In genomic region chr9:62746646-62747045, GRCm38 (mm10) we compare ENCODE assay signal across 19 mouse cellular contexts.
DNase-seq lines count a peak whose midpoint lies in the region; ATAC-seq and TF ChIP-seq lines count a peak whose summit lies in the region.
"Had no signal": no experiment of that assay in that cellular context is flagged by ENCODE, and none has a peak within 500 bp of the region (broad histone marks: within the 10 kb centered on the region; RNA-seq: fewer than 3 reads in every experiment).

No protein-coding gene starts in this region.

- TF ChIP-seq CTCF in lung, embryonic 14.5 days (IDR thresholded peaks at IDR 0.05; ENCODE audit: low read depth), result no peak

- no peak overlapping the region for H3K9ac ChIP-seq in hindbrain, embryonic 11.5 days (ENCODE audit: low read depth, low read length)
- H3K9ac ChIP-seq in lung, embryonic 14.5 days, result no peak overlapping the region
- H3K9ac ChIP-seq: hindbrain, embryonic 13.5 days; limb, embryonic 13.5 days; liver, embryonic 15.5 days; midbrain, embryonic 12.5 days had no signal

- no peaks in the 10 kb centered on the region for H3K27me3 ChIP-seq in heart, embryonic 10.5 days (ENCODE audit: insufficient read depth, poor library complexity, severe bottlenecking)
- H3K27me3 ChIP-seq in hindbrain, embryonic 10.5 days (ENCODE audit: insufficient read depth, poor library complexity, severe bottlenecking), result no peaks in the 10 kb centered on the region
- H3K27me3 ChIP-seq in hindbrain, embryonic 11.5 days (ENCODE audit: control insufficient read depth, insufficient read depth, low read length), result no peaks in the 10 kb centered on the region
- H3K27me3 ChIP-seq in lung, embryonic 14.5 days (ENCODE audit: insufficient read depth, low read length), result no peaks in the 10 kb centered on the region
- H3K27me3 ChIP-seq in forebrain, embryonic 10.5 days (ENCODE audit: poor library complexity, severe bottlenecking), result peaks cover 3% of the 10 kb centered on the region; the same call in 1 of the 2 replicates
- H3K27me3 ChIP-seq: limb, embryonic 13.5 days; liver, embryonic 15.5 days; midbrain, embryonic 12.5 days; Patski had no signal

- H3K27ac ChIP-seq in heart, embryonic 10.5 days, result peak overlapping the region; percentile 70
- peak overlapping the region; percentile 16; the same call in 1 of the 2 replicates for H3K27ac ChIP-seq in hindbrain, embryonic 10.5 days
- H3K27ac ChIP-seq in hindbrain, embryonic 11.5 days (ENCODE audit: low read depth, low read length), result no peak overlapping the region
- H3K27ac ChIP-seq in lung, embryonic 14.5 days (ENCODE audit: low read depth), result no peak overlapping the region
- H3K27ac ChIP-seq in forebrain, embryonic 10.5 days, result no peak overlapping the region
- H3K27ac ChIP-seq: hindbrain, embryonic 13.5 days; limb, embryonic 13.5 days; liver, embryonic 15.5 days; midbrain, embryonic 12.5 days had no signal

- 53% methylated on average over 6 of the region's 6 CpGs for WGBS in heart, embryonic 10.5 days
- WGBS in hindbrain, embryonic 10.5 days, result 86% methylated on average over 6 of the region's 6 CpGs
- 88% methylated on average over 6 of the region's 6 CpGs for WGBS in hindbrain, embryonic 11.5 days
- 51% methylated on average over 6 of the region's 6 CpGs for WGBS in lung, embryonic 14.5 days
- WGBS in forebrain, embryonic 10.5 days, result 93% methylated on average over 6 of the region's 6 CpGs

- no peaks in the 10 kb centered on the region for H3K36me3 ChIP-seq in heart, embryonic 10.5 days
- H3K36me3 ChIP-seq in hindbrain, embryonic 10.5 days, result no peaks in the 10 kb centered on the region
- no peaks in the 10 kb centered on the region for H3K36me3 ChIP-seq in hindbrain, embryonic 11.5 days (ENCODE audit: control insufficient read depth, insufficient read depth, low read length)
- no peaks in the 10 kb centered on the region for H3K36me3 ChIP-seq in lung, embryonic 14.5 days (ENCODE audit: insufficient read depth)
- no peaks in the 10 kb centered on the region; the same call in 1 of the 2 replicates for H3K36me3 ChIP-seq in forebrain, embryonic 10.5 days (replicated peaks)
- H3K36me3 ChIP-seq: hindbrain, embryonic 13.5 days; liver, embryonic 15.5 days; midbrain, embryonic 12.5 days had no signal

- no peak overlapping the region for H3K4me3 ChIP-seq in heart, embryonic 10.5 days
- H3K4me3 ChIP-seq in hindbrain, embryonic 10.5 days, result no peak overlapping the region
- H3K4me3 ChIP-seq in hindbrain, embryonic 11.5 days (ENCODE audit: low read depth, low read length), result no peak overlapping the region
- H3K4me3 ChIP-seq in lung, embryonic 14.5 days (ENCODE audit: low read depth, low read length), result no peak overlapping the region
- H3K4me3 ChIP-seq in forebrain, embryonic 10.5 days, result no peak overlapping the region
- H3K4me3 ChIP-seq: hindbrain, embryonic 13.5 days; limb, embryonic 13.5 days; liver, embryonic 15.5 days; midbrain, embryonic 12.5 days; myocyte had no signal

- ATAC-seq in hindbrain, embryonic 11.5 days (ENCODE audit: low FRiP score), result no peak
- no peak for ATAC-seq in lung, embryonic 14.5 days (ENCODE audit: insufficient read depth)
- ATAC-seq: Patski had no signal

- DNase-seq in heart, embryonic 10.5 days (ENCODE audit: low spot score), result no peak
- no peak for DNase-seq in heart, adult 9 months (ENCODE audit: low spot score in 2 of 2)
- no peak for DNase-seq in hindbrain, embryonic 10.5 days (ENCODE audit: low spot score)
- no peak for DNase-seq in hindbrain, embryonic 11.5 days (ENCODE audit: low spot score)
- DNase-seq in lung, embryonic 14.5 days, result peak; percentile 48
- no peak for DNase-seq in lung, postnatal 4 days
- DNase-seq in kidney, postnatal 10 days, result peak; percentile 32
- no peak for DNase-seq in forebrain, embryonic 10.5 days (ENCODE audit: extremely low spot score, low spot score)
- DNase-seq: adrenal gland, adult 8-10 months; cerebellum, adult 8-10 months; layer of hippocampus, postnatal 36 days; thymus, adult 18-20 months; thymus, postnatal 4 days had no signal

- peaks cover 34% of the 10 kb centered on the region for H3K4me1 ChIP-seq in heart, embryonic 10.5 days
- no peaks in the 10 kb centered on the region for H3K4me1 ChIP-seq in hindbrain, embryonic 10.5 days (replicated peaks)
- no peaks in the 10 kb centered on the region for H3K4me1 ChIP-seq in hindbrain, embryonic 11.5 days (replicated peaks; ENCODE audit: control insufficient read depth, insufficient read depth, low read length)
- H3K4me1 ChIP-seq in lung, embryonic 14.5 days (ENCODE audit: insufficient read depth), result no peaks in the 10 kb centered on the region
- no peaks in the 10 kb centered on the region for H3K4me1 ChIP-seq in forebrain, embryonic 10.5 days
- H3K4me1 ChIP-seq: hindbrain, embryonic 13.5 days; limb, embryonic 13.5 days; liver, embryonic 15.5 days; midbrain, embryonic 12.5 days had no signal

- no peak overlapping the region for H3K4me2 ChIP-seq in hindbrain, embryonic 11.5 days (replicated peaks; ENCODE audit: low read depth, low read length)
- H3K4me2 ChIP-seq in lung, embryonic 14.5 days, result no peak overlapping the region
- H3K4me2 ChIP-seq: hindbrain, embryonic 13.5 days; limb, embryonic 13.5 days; liver, embryonic 15.5 days; midbrain, embryonic 12.5 days had no signal

- no peaks in the 10 kb centered on the region for H3K9me3 ChIP-seq in heart, embryonic 10.5 days
- H3K9me3 ChIP-seq in hindbrain, embryonic 10.5 days, result peaks cover 10% of the 10 kb centered on the region
- H3K9me3 ChIP-seq in hindbrain, embryonic 11.5 days (ENCODE audit: control insufficient read depth, low read length), result no peaks in the 10 kb centered on the region
- no peaks in the 10 kb centered on the region for H3K9me3 ChIP-seq in lung, embryonic 14.5 days (ENCODE audit: low read depth, low read length)
- peaks cover 6% of the 10 kb centered on the region; the same call in 1 of the 2 replicates for H3K9me3 ChIP-seq in forebrain, embryonic 10.5 days
- H3K9me3 ChIP-seq: hindbrain, embryonic 13.5 days; limb, embryonic 13.5 days; liver, embryonic 15.5 days had no signal

Comparison
In these comparisons a context has a peak if more than half of its experiments do, and no peak if none do; other contexts are left out.
1. DNase-seq: peak in lung, embryonic 14.5 days (single experiment) and kidney, postnatal 10 days (single experiment); none in heart, embryonic 10.5 days (single experiment), heart, adult 9 months (0 of 2), hindbrain, embryonic 10.5 days (single experiment), hindbrain, embryonic 11.5 days (single experiment), lung, postnatal 4 days (0 of 2) and forebrain, embryonic 10.5 days (single experiment).
2. H3K27ac ChIP-seq: peak in heart, embryonic 10.5 days (single experiment) and hindbrain, embryonic 10.5 days (single experiment); none in hindbrain, embryonic 11.5 days (single experiment), lung, embryonic 14.5 days (single experiment) and forebrain, embryonic 10.5 days (single experiment).